Mouse (Mus musculus): ENCODE data around the gene E2f8. TPM values are rescaled to one million over a fixed set of nuclear protein-coding genes. Genes with fewer than 3 reads are reported as not detected.

Gene E2f8
- under 1 TPM; 0.11 to 0.41 (median 0.20) TPM for total RNA-seq (2022)

- DNase-seq (ENCODE audit: low spot score in 2 of 2), result no peak
Observed at GRCm38 (mm10) chr7:48881486-48881885, at the start of gene E2f8. TSS of gene E2f8 (minus strand) at chr7:48881596.

GRCm38 (mm10) chr7:48930399-48930798, 49.0 kb upstream of the E2f8 start:
- DNase-seq (ENCODE audit: low spot score in 2 of 2), result peak in 1 of 2 experiments; percentile 33

GRCm38 (mm10) chr7:48928364-48928763, 47.0 kb upstream of the E2f8 start:
- DNase-seq (ENCODE audit: low spot score in 2 of 2), result peak in 1 of 2 experiments; percentile 47

- no peak for DNase-seq (ENCODE audit: low spot score in 2 of 2)
Observed at GRCm38 (mm10) chr7:48925214-48925613, 43.8 kb upstream of the E2f8 start.

GRCm38 (mm10) chr7:48923620-48924019, 42.2 kb upstream of the E2f8 start:
- DNase-seq (ENCODE audit: low spot score in 2 of 2), result no peak

- DNase-seq (ENCODE audit: low spot score in 2 of 2), result no peak
Observed at GRCm38 (mm10) chr7:48918389-48918788, 37.0 kb upstream of the E2f8 start.

GRCm38 (mm10) chr7:48917988-48918387, 36.6 kb upstream of the E2f8 start:
- DNase-seq (ENCODE audit: low spot score in 2 of 2), result no peak

- DNase-seq (ENCODE audit: low spot score in 2 of 2), result no peak
Observed at GRCm38 (mm10) chr7:48917463-48917862, 36.1 kb upstream of the E2f8 start.

- no peak for DNase-seq (ENCODE audit: low spot score in 2 of 2)
Observed at GRCm38 (mm10) chr7:48914630-48915506, 33.5 kb upstream of the E2f8 start.

- no peak for DNase-seq (ENCODE audit: low spot score in 2 of 2)
Observed at GRCm38 (mm10) chr7:48911146-48911545, 29.8 kb upstream of the E2f8 start.

- DNase-seq (ENCODE audit: low spot score in 2 of 2), result no peak
Observed at GRCm38 (mm10) chr7:48910282-48910681, 28.9 kb upstream of the E2f8 start.

- DNase-seq (ENCODE audit: low spot score in 2 of 2), result no peak
Observed at GRCm38 (mm10) chr7:48909342-48909671, 27.9 kb upstream of the E2f8 start.

GRCm38 (mm10) chr7:48908521-48909341, 27.3 kb upstream of the E2f8 start, which contains the start of gene Nav2:
TSS of gene Nav2 (plus strand) at chr7:48908716.
- no peak for DNase-seq (ENCODE audit: low spot score in 2 of 2)

GRCm38 (mm10) chr7:48902454-48902853, 21.1 kb upstream of the E2f8 start:
- DNase-seq (ENCODE audit: low spot score in 2 of 2), result no peak

- no peak for DNase-seq (ENCODE audit: low spot score in 2 of 2)
Observed at GRCm38 (mm10) chr7:48900408-48901167, 19.2 kb upstream of the E2f8 start.

GRCm38 (mm10) chr7:48898416-48898815, 17.0 kb upstream of the E2f8 start:
- no peak for DNase-seq (ENCODE audit: low spot score in 2 of 2)

GRCm38 (mm10) chr7:48897539-48898163, 16.3 kb upstream of the E2f8 start:
- DNase-seq (ENCODE audit: low spot score in 2 of 2), result no peak

- no peak for DNase-seq (ENCODE audit: low spot score in 2 of 2)
Observed at GRCm38 (mm10) chr7:48896051-48896450, 14.7 kb upstream of the E2f8 start.

- no peak for DNase-seq (ENCODE audit: low spot score in 2 of 2)
Observed at GRCm38 (mm10) chr7:48895475-48895874, 14.1 kb upstream of the E2f8 start.

- no peak for DNase-seq (ENCODE audit: low spot score in 2 of 2)
Observed at GRCm38 (mm10) chr7:48894763-48895162, 13.4 kb upstream of the E2f8 start.

GRCm38 (mm10) chr7:48894152-48894551, 12.8 kb upstream of the E2f8 start:
- peak in 1 of 2 experiments; percentile 74 for DNase-seq (ENCODE audit: low spot score in 2 of 2)

Data from left cerebral cortex, adult 8-10 months (tissue).